Mouse (Mus musculus) lung, embryonic 14.5 days (tissue): ENCODE measurements around the gene Col4a2. TPM values are rescaled to one million over a fixed set of nuclear protein-coding genes. Genes with fewer than 3 reads are reported as not detected.

Source experiments
- ATAC-seq: fragments of 200-750 bp; cut with Nextera tagmentation; 2 replicates; pipeline ENCODE4 v1.8.0; 2017; ENCODE audit warnings: mild to moderate bottlenecking, moderate TSS enrichment, moderate library complexity; ENCODE audit not compliant: insufficient read depth
- DNase-seq: peaks from one replicate; pipeline ENCODE4 v3.0.0-alpha.2; 2015
- H3K27ac ChIP-seq: fragments of 300-500 bp; sonication (generic); 2 replicates; pipeline ENCODE4 v1.5.1; 2014; ENCODE audit warnings: low read depth, mild to moderate bottlenecking, moderate library complexity
- H3K27me3 ChIP-seq: fragments of 300-500 bp; sonication (generic); 2 replicates; pipeline ENCODE4 v1.6.1; 2014; ENCODE audit warnings: low read length, control low read depth; ENCODE audit not compliant: insufficient read depth
- H3K36me3 ChIP-seq: fragments of 300-500 bp; sonication (generic); 2 replicates; pipeline ENCODE4 v1.6.1; 2014; ENCODE audit warnings: control low read depth; ENCODE audit not compliant: insufficient read depth
- H3K4me1 ChIP-seq: fragments of 300-500 bp; sonication (generic); 2 replicates; pipeline ENCODE4 v1.6.1; 2014; ENCODE audit warnings: antibody characterized with exemption, control low read depth; ENCODE audit not compliant: insufficient read depth
- H3K4me2 ChIP-seq: fragments of 300-500 bp; sonication (generic); 2 replicates; pipeline ENCODE4 v1.6.1; 2014; ENCODE audit warnings: mild to moderate bottlenecking
- H3K4me3 ChIP-seq: fragments of 300-500 bp; sonication (generic); 2 replicates; pipeline ENCODE4 v1.5.1; 2014; ENCODE audit warnings: low read depth, low read length
- H3K9ac ChIP-seq: fragments of 300-500 bp; sonication (generic); 2 replicates; pipeline ENCODE4 v1.6.1; 2014
- H3K9me3 ChIP-seq: fragments of 300-500 bp; sonication (generic); 2 replicates; pipeline ENCODE4 v1.6.1; 2016; ENCODE audit warnings: low read depth, low read length, control low read depth
- CTCF ChIP-seq: IDR thresholded peaks from 2 replicates; pipeline ENCODE4 v1.5.1; 2016; ENCODE audit warnings: antibody characterized with exemption, low read depth
- WGBS: fragments of 180-500 bp; shearing (Covaris S2); extraction: QIAGEN DNeasy Blood & Tissue Kit; methylation state at CpG from one replicate; pipeline ENCODE4 v1.1.7; 2014; 5-methylcytosine and 5-hydroxymethylcytosine counted together
- polyA plus RNA-seq: library from polyadenylated mRNA; unstranded; fragments of >200 nt; fragmentation: Nextera tagmentation; extraction: Ambion mirVana; gene quantifications from 2 replicates; pipeline ENCODE4 v1.2.1, GENCODE M21; 2014

The Col4a2 gene
- polyA plus RNA-seq, 1 experiment from 2014 or later = 111 TPM

GRCm38 (mm10) chr8:11419232-11419631, 106.6 kb downstream of the Col4a2 start:
- peak overlapping the region; percentile 10; the same call in 1 of the 2 replicates for H3K4me2 ChIP-seq
- DNase-seq = peak; percentile 78
- H3K4me3 ChIP-seq = no peak overlapping the region
- peak; percentile 81 for ATAC-seq
- H3K9me3 ChIP-seq = no peaks in the 10 kb centered on the region
- WGBS = 18% methylated on average over 6 of the region's 6 CpGs
- H3K27me3 ChIP-seq = no peaks in the 10 kb centered on the region
- 0 out of 2 replicates have a peak, but pooled peaks cover 6% of the 10 kb centered on the region for H3K4me1 ChIP-seq
- peaks cover 45% of the 10 kb centered on the region for H3K36me3 ChIP-seq
- peak overlapping the region; percentile 58; the same call in 1 of the 2 replicates for H3K27ac ChIP-seq
- no peak overlapping the region for H3K9ac ChIP-seq
- TF ChIP-seq CTCF = no peak

- Histone ChIP-seq H3K36me3 (peaks cover 46% of the 10 kb centered on the region), H3K4me3 (no peak overlapping the region), H3K4me2 (no peak overlapping the region), H3K27ac (peak overlapping the region; percentile 58; the same call in 1 of the 2 replicates), H3K9ac (no peak overlapping the region), H3K9me3 (no peaks in the 10 kb centered on the region), H3K27me3 (no peaks in the 10 kb centered on the region), H3K4me1 (0 out of 2 replicates have a peak, but pooled peaks cover 6% of the 10 kb centered on the region)
- 10% methylated on average over 2 of the region's 2 CpGs for WGBS
- ATAC-seq = peak; percentile 65
- DNase-seq = peak; percentile 88
- peak; percentile 84 for TF ChIP-seq CTCF
Observed at GRCm38 (mm10) chr8:11419645-11420044, 107.0 kb downstream of the Col4a2 start.

- DNase-seq (peak; percentile 75), ATAC-seq (no peak)
- no peak overlapping the region for H3K27ac ChIP-seq
- peak; percentile 78 for TF ChIP-seq CTCF
- H3K4me1 ChIP-seq = 0 out of 2 replicates have a peak, but pooled peaks cover 6% of the 10 kb centered on the region
- H3K4me2 ChIP-seq = no peak overlapping the region
- H3K27me3 ChIP-seq = no peaks in the 10 kb centered on the region
- 57% methylated on average over 14 of the region's 14 CpGs for WGBS
- no peaks in the 10 kb centered on the region for H3K9me3 ChIP-seq
- H3K4me3 ChIP-seq = no peak overlapping the region
- H3K36me3 ChIP-seq = peaks cover 46% of the 10 kb centered on the region
- no peak overlapping the region for H3K9ac ChIP-seq
Observed at GRCm38 (mm10) chr8:11421105-11421504, 108.5 kb downstream of the Col4a2 start.

- no peak for ATAC-seq
- no peaks in the 10 kb centered on the region for H3K27me3 ChIP-seq
- H3K4me3 ChIP-seq = no peak overlapping the region
- no peak overlapping the region for H3K4me2 ChIP-seq
- no peaks in the 10 kb centered on the region for H3K9me3 ChIP-seq
- DNase-seq = no peak
- no peak for TF ChIP-seq CTCF
- H3K36me3 ChIP-seq = peaks cover 48% of the 10 kb centered on the region
- H3K4me1 ChIP-seq = 0 out of 2 replicates have a peak, but pooled peaks cover 6% of the 10 kb centered on the region
- WGBS = 75% methylated on average over 6 of the region's 6 CpGs
- no peak overlapping the region for H3K27ac ChIP-seq
- no peak overlapping the region for H3K9ac ChIP-seq
Observed at GRCm38 (mm10) chr8:11421968-11422367, 109.4 kb downstream of the Col4a2 start.

GRCm38 (mm10) chr8:11423091-11423490, 110.5 kb downstream of the Col4a2 start:
- DNase-seq (peak; percentile 26), ATAC-seq (no peak)
- peak; percentile 65 for TF ChIP-seq CTCF
- H3K36me3 ChIP-seq = peaks cover 57% of the 10 kb centered on the region
- H3K9ac ChIP-seq = no peak overlapping the region
- no peak overlapping the region for H3K4me3 ChIP-seq
- no peaks in the 10 kb centered on the region for H3K9me3 ChIP-seq
- no peak overlapping the region for H3K27ac ChIP-seq
- WGBS = 61% methylated on average over 7 of the region's 7 CpGs
- H3K4me1 ChIP-seq = 0 out of 2 replicates have a peak, but pooled peaks cover 6% of the 10 kb centered on the region
- H3K27me3 ChIP-seq = no peaks in the 10 kb centered on the region
- no peak overlapping the region for H3K4me2 ChIP-seq

GRCm38 (mm10) chr8:11430688-11431087, 118.1 kb downstream of the Col4a2 start:
- peak; percentile 36 for DNase-seq
- Histone ChIP-seq H3K9ac (no peak overlapping the region), H3K36me3 (peaks cover 87% of the 10 kb centered on the region), H3K4me2 (no peak overlapping the region), H3K4me3 (no peak overlapping the region), H3K4me1 (no peaks in the 10 kb centered on the region), H3K27me3 (no peaks in the 10 kb centered on the region), H3K9me3 (no peaks in the 10 kb centered on the region), H3K27ac (no peak overlapping the region)
- 57% methylated on average over 5 of the region's 5 CpGs for WGBS
- peak; percentile 72 for TF ChIP-seq CTCF
- no peak for ATAC-seq

- ATAC-seq (no peak), DNase-seq (no peak)
- Histone ChIP-seq H3K9ac (no peak overlapping the region), H3K4me2 (no peak overlapping the region), H3K36me3 (peaks cover 89% of the 10 kb centered on the region), H3K4me1 (no peaks in the 10 kb centered on the region), H3K27ac (no peak overlapping the region), H3K4me3 (no peak overlapping the region), H3K9me3 (no peaks in the 10 kb centered on the region), H3K27me3 (no peaks in the 10 kb centered on the region)
- TF ChIP-seq CTCF = no peak
- WGBS = 56% methylated on average over 12 of the region's 12 CpGs
Observed at GRCm38 (mm10) chr8:11437862-11438261, 125.3 kb downstream of the Col4a2 start.

GRCm38 (mm10) chr8:11441291-11441690, 128.7 kb downstream of the Col4a2 start:
- no peak for ATAC-seq
- no peak overlapping the region for H3K4me3 ChIP-seq
- H3K27ac ChIP-seq = no peak overlapping the region
- no peaks in the 10 kb centered on the region for H3K9me3 ChIP-seq
- H3K36me3 ChIP-seq = peaks cover 90% of the 10 kb centered on the region
- WGBS = 89% methylated on average over 6 of the region's 6 CpGs
- no peaks in the 10 kb centered on the region for H3K27me3 ChIP-seq
- no peak overlapping the region for H3K4me2 ChIP-seq
- no peak overlapping the region for H3K9ac ChIP-seq
- no peak for DNase-seq
- H3K4me1 ChIP-seq = no peaks in the 10 kb centered on the region
- no peak for TF ChIP-seq CTCF
